Mouse (Mus musculus): Measurements from ENCODE around the gene Mib2. TPM values are rescaled to one million over a fixed set of nuclear protein-coding genes. Genes with fewer than 3 reads are reported as not detected.

Mib2 gene
- polyA plus RNA-seq, 1 experiment from 2014 or later = 37.2 TPM

GRCm38 (mm10) chr4:155611860-155612259 is 57.1 kb downstream of the Mib2 start:
- Histone ChIP-seq H3K4me3 (replicated peaks) (no peak overlapping the region), H3K9me3 (no peaks in the 10 kb centered on the region), H3K36me3 (peaks cover 70% of the 10 kb centered on the region), H3K4me2 (no peak overlapping the region), H3K4me1 (replicated peaks) (no peaks in the 10 kb centered on the region), H3K27me3 (no peaks in the 10 kb centered on the region), H3K27ac (no peak overlapping the region), H3K9ac (replicated peaks) (no peak overlapping the region)
- ATAC-seq (ENCODE audit: insufficient number of reproducible peaks, insufficient read depth, low FRiP score, low TSS enrichment, low read depth) = no peak
- 93% methylated on average over 3 of the region's 3 CpGs for WGBS

GRCm38 (mm10) chr4:155606825-155607224 is 62.2 kb downstream of the Mib2 start:
- H3K36me3 ChIP-seq = peaks cover 57% of the 10 kb centered on the region
- no peak for ATAC-seq (ENCODE audit: insufficient number of reproducible peaks, insufficient read depth, low FRiP score, low TSS enrichment, low read depth)
- H3K9ac ChIP-seq (replicated peaks) = no peak overlapping the region
- 85% methylated on average over 2 of the region's 2 CpGs for WGBS
- H3K4me2 ChIP-seq = no peak overlapping the region
- no peak overlapping the region for H3K4me3 ChIP-seq (replicated peaks)
- H3K4me1 ChIP-seq (replicated peaks) = peaks cover 5% of the 10 kb centered on the region
- H3K27ac ChIP-seq = no peak overlapping the region
- no peaks in the 10 kb centered on the region for H3K9me3 ChIP-seq
- no peaks in the 10 kb centered on the region for H3K27me3 ChIP-seq

- WGBS = 91% methylated on average over 4 of the region's 4 CpGs
- peaks cover 43% of the 10 kb centered on the region for H3K36me3 ChIP-seq
- no peak for ATAC-seq (ENCODE audit: insufficient number of reproducible peaks, insufficient read depth, low FRiP score, low TSS enrichment, low read depth)
- no peak overlapping the region for H3K27ac ChIP-seq
- H3K9me3 ChIP-seq = no peaks in the 10 kb centered on the region
- H3K4me2 ChIP-seq = no peak overlapping the region
- H3K4me1 ChIP-seq (replicated peaks) = peaks cover 5% of the 10 kb centered on the region
- H3K4me3 ChIP-seq (replicated peaks) = no peak overlapping the region
- H3K9ac ChIP-seq (replicated peaks) = no peak overlapping the region
- H3K27me3 ChIP-seq = no peaks in the 10 kb centered on the region
Measured at GRCm38 (mm10) chr4:155605132-155605531, 63.9 kb downstream of the Mib2 start.

Other genes starting within 250 kb of the Mib2 start
- not detected in 2 replicates for gene Tmem52, start 200.1 kb downstream of the Mib2 start, polyA plus RNA-seq (2016; fragmentation: Nextera tagmentation; extraction: Ambion mirVana)
- gene Gnb1, start 177.8 kb downstream of the Mib2 start, polyA plus RNA-seq (2016; fragmentation: Nextera tagmentation; extraction: Ambion mirVana) = 538 and 556 TPM in 2 replicates
- gene Nadk, start 106.8 kb downstream of the Mib2 start, polyA plus RNA-seq (2016; fragmentation: Nextera tagmentation; extraction: Ambion mirVana) = 95.3 and 95.4 TPM in 2 replicates
- 10.9 and 11.6 TPM in 2 replicates for gene Slc35e2, start 67.8 kb downstream of the Mib2 start, polyA plus RNA-seq (2016; fragmentation: Nextera tagmentation; extraction: Ambion mirVana)
- 78.4 and 82.4 TPM in 2 replicates for gene Cdk11b, start 44.3 kb downstream of the Mib2 start, polyA plus RNA-seq (2016; fragmentation: Nextera tagmentation; extraction: Ambion mirVana)
- not detected in 2 replicates for gene Gm10563, start 23.8 kb downstream of the Mib2 start, polyA plus RNA-seq (2016; fragmentation: Nextera tagmentation; extraction: Ambion mirVana)
- 16.0 and 16.3 TPM in 2 replicates for gene Mmp23, start 15.8 kb downstream of the Mib2 start, polyA plus RNA-seq (2016; fragmentation: Nextera tagmentation; extraction: Ambion mirVana)
- 9.3 and 11.2 TPM in 2 replicates for gene Fndc10, start 25.1 kb upstream of the Mib2 start, polyA plus RNA-seq (2016; fragmentation: Nextera tagmentation; extraction: Ambion mirVana)
- gene Ssu72, start 35.6 kb upstream of the Mib2 start, polyA plus RNA-seq (2016; fragmentation: Nextera tagmentation; extraction: Ambion mirVana) = 143 and 145 TPM in 2 replicates
- 1.4 and 1.6 TPM in 2 replicates for gene Tmem240, start 65.6 kb upstream of the Mib2 start, polyA plus RNA-seq (2016; fragmentation: Nextera tagmentation; extraction: Ambion mirVana)
- 104 and 108 TPM in 2 replicates for gene Atad3a, start 91.9 kb upstream of the Mib2 start, polyA plus RNA-seq (2016; fragmentation: Nextera tagmentation; extraction: Ambion mirVana)
- 8.3 and 8.8 TPM in 2 replicates for gene Vwa1, start 105.5 kb upstream of the Mib2 start, polyA plus RNA-seq (2016; fragmentation: Nextera tagmentation; extraction: Ambion mirVana)
- 0.50 and 0.91 TPM in 2 replicates for gene Tmem88b, start 116.7 kb upstream of the Mib2 start, polyA plus RNA-seq (2016; fragmentation: Nextera tagmentation; extraction: Ambion mirVana)
- gene Ankrd65, start 121.2 kb upstream of the Mib2 start, polyA plus RNA-seq (2016; fragmentation: Nextera tagmentation; extraction: Ambion mirVana) = 0.18 TPM in 1 of 2 replicates, not detected in the other
- 217 and 228 TPM in 2 replicates for gene Mrpl20, start 133.7 kb upstream of the Mib2 start, polyA plus RNA-seq (2016; fragmentation: Nextera tagmentation; extraction: Ambion mirVana)
- 241 and 256 TPM in 2 replicates for gene Ccnl2, start 143.3 kb upstream of the Mib2 start, polyA plus RNA-seq (2016; fragmentation: Nextera tagmentation; extraction: Ambion mirVana)
- 146 and 151 TPM in 2 replicates for gene Aurkaip1, start 162.1 kb upstream of the Mib2 start, polyA plus RNA-seq (2016; fragmentation: Nextera tagmentation; extraction: Ambion mirVana)
- 44.9 and 62.1 TPM in 2 replicates for gene Mxra8, start 170.5 kb upstream of the Mib2 start, polyA plus RNA-seq (2016; fragmentation: Nextera tagmentation; extraction: Ambion mirVana)
- 5.5 and 14.7 TPM in 2 replicates for gene Dvl1, start 178.2 kb upstream of the Mib2 start, polyA plus RNA-seq (2016; fragmentation: Nextera tagmentation; extraction: Ambion mirVana)
- 0.39 and 0.74 TPM in 2 replicates for gene Tas1r3, start 194.2 kb upstream of the Mib2 start, polyA plus RNA-seq (2016; fragmentation: Nextera tagmentation; extraction: Ambion mirVana)
- 13.6 and 14.2 TPM in 2 replicates for gene Cptp, start 200.2 kb upstream of the Mib2 start, polyA plus RNA-seq (2016; fragmentation: Nextera tagmentation; extraction: Ambion mirVana)
- 82.0 and 82.9 TPM in 2 replicates for gene Ints11, start 200.3 kb upstream of the Mib2 start, polyA plus RNA-seq (2016; fragmentation: Nextera tagmentation; extraction: Ambion mirVana)
- 45.4 and 48.5 TPM in 2 replicates for gene Pusl1, start 222.6 kb upstream of the Mib2 start, polyA plus RNA-seq (2016; fragmentation: Nextera tagmentation; extraction: Ambion mirVana)
- 18.4 and 25.5 TPM in 2 replicates for gene Acap3, start 222.6 kb upstream of the Mib2 start, polyA plus RNA-seq (2016; fragmentation: Nextera tagmentation; extraction: Ambion mirVana)

Measured in limb, embryonic 12.5 days (tissue).